Mouse (Mus musculus) brain, embryonic 18.5 days (tissue): ENCODE data around the gene Ctnnbip1.
"Not testable (repeated sequence)": the region's sequence is repeated elsewhere in the genome, so short reads cannot be mapped to it uniquely, and the experiment has no call there.

Experiments
- DNase-seq: peaks from one replicate; pipeline ENCODE4 v3.0.0-alpha.2; 2012; ENCODE audit warnings: low read depth, low spot score

The Ctnnbip1 gene

GRCm38 (mm10) chr4:149586783-149587595 lies 69.0 kb downstream of the Ctnnbip1 start:
- no peak for DNase-seq

GRCm38 (mm10) chr4:149587596-149588168 lies 69.6 kb downstream of the Ctnnbip1 start:
- no peak for DNase-seq

- no peak for DNase-seq
Observed at GRCm38 (mm10) chr4:149590200-149590599, 72.2 kb downstream of the Ctnnbip1 start.

GRCm38 (mm10) chr4:149591486-149591885 lies 73.5 kb downstream of the Ctnnbip1 start:
- DNase-seq: no peak

- no peak for DNase-seq
Observed at GRCm38 (mm10) chr4:149594913-149595581, 77.0 kb downstream of the Ctnnbip1 start.

- no peak for DNase-seq
Observed at GRCm38 (mm10) chr4:149597641-149598208, 79.7 kb downstream of the Ctnnbip1 start.

- no peak for DNase-seq
Observed at GRCm38 (mm10) chr4:149599549-149599948, 81.5 kb downstream of the Ctnnbip1 start.

GRCm38 (mm10) chr4:149600130-149600529 lies 82.1 kb downstream of the Ctnnbip1 start:
- no peak for DNase-seq

- no peak for DNase-seq
Observed at GRCm38 (mm10) chr4:149601484-149601883, 83.4 kb downstream of the Ctnnbip1 start.

GRCm38 (mm10) chr4:149602236-149602635 lies 84.2 kb downstream of the Ctnnbip1 start:
- DNase-seq: no peak

GRCm38 (mm10) chr4:149603860-149604259 lies 85.8 kb downstream of the Ctnnbip1 start:
- DNase-seq: no peak

GRCm38 (mm10) chr4:149604518-149604917 lies 86.5 kb downstream of the Ctnnbip1 start:
- DNase-seq: no peak

- no peak for DNase-seq
Observed at GRCm38 (mm10) chr4:149606056-149606455, 88.0 kb downstream of the Ctnnbip1 start.

GRCm38 (mm10) chr4:149606766-149607358 lies 88.8 kb downstream of the Ctnnbip1 start:
- no peak for DNase-seq

GRCm38 (mm10) chr4:149607591-149608308 lies 89.7 kb downstream of the Ctnnbip1 start:
- no peak for DNase-seq

GRCm38 (mm10) chr4:149608309-149608638 lies 90.2 kb downstream of the Ctnnbip1 start:
- DNase-seq: no peak

- no peak for DNase-seq
Observed at GRCm38 (mm10) chr4:149609256-149610025, 91.4 kb downstream of the Ctnnbip1 start.

- DNase-seq: no peak
Observed at GRCm38 (mm10) chr4:149611376-149612044, 93.5 kb downstream of the Ctnnbip1 start.

GRCm38 (mm10) chr4:149613497-149613896 lies 95.5 kb downstream of the Ctnnbip1 start:
- DNase-seq: not testable (repeated sequence)

- DNase-seq: no peak
Observed at GRCm38 (mm10) chr4:149614869-149615268, 96.8 kb downstream of the Ctnnbip1 start.
